Mouse (Mus musculus) urinary bladder, postnatal 36 days (tissue): Measurements from ENCODE around the gene Ryk.

Experiments used
- DNase-seq, 2 experiments: peaks; one replicate each; pipeline ENCODE4 v3.0.0; 2022; ENCODE audit warnings: low spot score in 2 of 2, mixed read lengths in 1 of 2

The Ryk gene

DNA sequence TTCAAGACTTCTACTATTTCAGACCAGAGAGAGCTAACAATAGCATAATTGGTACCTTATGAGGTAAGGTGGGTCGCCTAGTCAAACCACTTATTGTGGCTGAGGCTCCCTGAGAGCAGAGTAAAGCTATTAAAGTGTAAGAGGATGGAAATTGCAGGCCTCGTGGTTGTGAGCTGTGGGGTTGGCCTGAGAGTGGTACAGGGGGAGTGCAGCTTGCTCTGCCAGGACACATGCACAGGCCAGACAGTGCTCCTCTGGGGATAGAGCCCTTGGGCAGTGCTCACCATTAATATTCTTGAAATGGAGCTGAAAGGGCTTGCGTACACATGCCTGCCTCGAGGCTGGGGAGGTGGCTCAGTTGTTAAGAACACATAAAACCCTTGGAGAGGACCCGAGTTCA is 23.6 kb downstream of the Ryk start:
- DNase-seq = no peak

GRCm38 (mm10) chr9:102859399-102859798 is 24.7 kb downstream of the Ryk start:
- no peak for DNase-seq

GRCm38 (mm10) chr9:102859963-102860362 is 25.2 kb downstream of the Ryk start:
- DNase-seq = no peak

GRCm38 (mm10) chr9:102860802-102861469 is 26.2 kb downstream of the Ryk start:
- DNase-seq = no peak

- no peak for DNase-seq
Observed at GRCm38 (mm10) chr9:102861789-102862188, 27.1 kb downstream of the Ryk start.

DNA sequence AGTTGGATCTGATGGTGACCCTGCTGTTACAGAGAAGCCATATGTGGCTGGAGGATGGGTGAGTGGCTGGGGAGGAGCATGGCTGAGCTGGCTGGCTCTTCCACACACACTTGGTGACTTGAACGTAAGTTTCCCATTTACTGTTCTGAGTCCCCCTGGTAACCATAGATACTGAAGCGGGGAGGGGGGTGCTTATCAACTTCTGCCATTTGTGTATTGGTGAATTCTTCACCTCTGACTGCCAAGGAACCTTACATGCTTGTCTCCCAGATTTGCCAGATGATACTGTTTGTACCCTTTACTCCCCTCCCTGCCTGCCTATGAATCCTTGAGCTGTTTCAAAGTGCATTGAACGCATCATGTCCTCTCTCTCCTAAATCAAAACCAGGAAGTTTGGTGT is 27.5 kb downstream of the Ryk start:
- no peak for DNase-seq

DNA sequence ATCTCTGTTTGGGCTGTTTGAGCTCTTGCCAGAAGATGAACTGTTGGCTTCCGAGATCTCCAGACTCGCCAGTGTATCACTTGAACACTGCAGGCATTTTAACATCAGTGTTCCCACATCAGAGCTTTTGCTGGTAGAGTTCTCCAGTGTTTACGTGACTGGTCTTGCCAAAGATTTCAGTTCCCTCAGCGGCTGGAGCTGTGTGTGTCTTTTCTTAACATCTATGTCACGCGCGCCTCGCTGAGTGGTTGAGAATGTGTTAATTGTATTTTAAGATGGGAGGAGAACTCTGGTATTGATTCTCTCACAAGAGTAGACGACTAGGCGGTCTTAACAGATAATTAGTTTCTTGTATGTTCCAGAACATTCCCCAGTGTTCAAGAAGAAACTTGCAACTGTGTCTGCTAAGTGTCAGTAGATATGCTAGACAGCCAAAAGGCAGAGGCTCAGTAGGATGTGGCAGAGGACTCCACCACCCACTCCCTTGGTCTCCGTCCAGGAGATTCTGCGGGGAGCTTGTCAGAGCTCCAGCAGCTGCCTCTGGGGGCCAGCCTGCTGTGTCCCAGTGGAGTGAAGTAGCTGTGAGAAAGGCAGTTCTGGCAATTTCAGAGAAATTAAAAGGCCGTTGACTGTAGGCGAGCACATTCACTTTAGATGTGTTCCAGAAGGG is 29.3 kb downstream of the Ryk start:
- DNase-seq = peak in 1 of 2 experiments; percentile 44

- no peak for DNase-seq
Observed at GRCm38 (mm10) chr9:102864931-102865330, 30.2 kb downstream of the Ryk start.

DNA sequence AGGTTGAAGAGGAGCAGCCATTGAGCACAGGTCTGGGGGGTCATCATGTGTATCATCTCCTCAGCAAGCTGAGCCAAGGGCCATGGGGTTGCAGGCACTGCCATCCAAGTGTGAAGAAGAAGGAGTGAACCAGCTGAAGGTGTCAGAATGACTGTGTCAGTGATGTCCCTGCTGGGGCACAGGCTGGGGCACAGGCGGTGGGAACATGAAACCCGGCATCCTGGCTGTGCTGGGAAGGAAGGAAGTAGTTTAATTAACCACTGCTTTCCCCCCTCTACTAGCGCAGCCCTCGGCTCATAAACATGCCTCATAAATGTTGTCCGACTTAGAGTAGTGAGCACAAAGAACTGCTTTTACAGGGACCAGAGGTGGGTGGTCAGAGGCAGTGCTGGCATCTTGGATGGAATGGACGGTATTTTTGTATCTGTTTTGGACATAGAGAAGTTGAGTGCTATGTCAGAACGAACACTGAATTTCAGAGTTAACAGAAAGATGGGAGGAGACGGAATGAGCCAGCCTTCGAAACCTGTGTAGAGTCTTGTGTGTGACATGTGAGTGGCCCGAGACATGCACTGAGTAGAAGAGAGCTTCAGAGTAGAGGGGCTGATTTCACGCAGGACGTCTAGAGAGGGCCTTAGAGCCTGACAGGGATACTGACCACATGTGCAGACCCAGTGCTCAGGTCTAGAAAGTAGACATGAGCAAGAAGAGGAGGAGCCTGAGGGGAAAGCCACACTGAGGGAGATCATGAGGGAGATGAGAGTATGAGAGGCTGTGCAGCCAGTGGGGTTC is 31.4 kb downstream of the Ryk start:
- no peak for DNase-seq

DNA sequence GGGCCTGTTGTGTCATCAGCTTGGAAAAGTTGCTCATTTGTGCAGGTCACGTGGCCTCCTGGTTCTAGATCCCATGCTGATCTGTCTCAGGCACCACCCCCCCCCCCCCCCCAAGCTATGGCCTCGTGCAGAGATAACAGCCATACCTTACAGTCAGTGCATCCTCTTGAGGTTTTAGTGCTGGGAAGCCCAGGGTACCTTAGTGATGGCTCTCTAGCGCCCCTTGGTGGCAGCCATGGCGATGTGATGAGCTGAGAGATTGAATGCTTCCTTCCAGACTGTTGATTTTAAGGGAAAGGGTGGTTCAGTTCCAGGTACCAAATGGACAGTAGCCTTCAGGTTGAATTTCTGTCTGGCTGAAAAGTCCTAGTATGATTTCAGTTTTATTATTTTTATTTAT is 32.2 kb downstream of the Ryk start:
- DNase-seq = peak; percentile 62 to 67

- no peak for DNase-seq
Observed at GRCm38 (mm10) chr9:102867516-102867915, 32.8 kb downstream of the Ryk start.

GRCm38 (mm10) chr9:102868451-102868850 is 33.7 kb downstream of the Ryk start:
- no peak for DNase-seq

GRCm38 (mm10) chr9:102876054-102876690 is 41.5 kb downstream of the Ryk start:
- no peak for DNase-seq

DNA sequence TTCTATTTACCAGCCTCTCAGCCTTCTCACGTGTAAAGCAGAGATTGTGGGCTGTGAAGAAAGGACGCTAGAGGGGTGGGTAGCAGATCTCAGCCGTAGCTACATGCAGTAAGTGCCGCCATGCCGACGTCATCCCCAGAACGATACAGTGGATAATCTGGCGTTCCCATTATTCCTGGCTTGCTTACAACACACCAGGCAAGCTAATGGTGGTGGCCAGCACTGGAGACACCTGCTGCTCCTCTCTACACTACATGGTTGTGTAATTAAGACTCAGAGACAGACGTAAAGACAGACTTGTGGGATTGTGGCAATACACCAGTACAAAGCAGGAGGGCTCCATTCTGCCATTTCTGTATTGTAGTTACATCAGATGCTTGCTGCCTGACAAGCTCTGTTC is 43.2 kb downstream of the Ryk start:
- no peak for DNase-seq

- peak in 1 of 2 experiments; percentile 40 for DNase-seq
Observed at GRCm38 (mm10) chr9:102879545-102879944, 44.8 kb downstream of the Ryk start.

GRCm38 (mm10) chr9:102884703-102885102 is 50.0 kb downstream of the Ryk start:
- no peak for DNase-seq

DNA sequence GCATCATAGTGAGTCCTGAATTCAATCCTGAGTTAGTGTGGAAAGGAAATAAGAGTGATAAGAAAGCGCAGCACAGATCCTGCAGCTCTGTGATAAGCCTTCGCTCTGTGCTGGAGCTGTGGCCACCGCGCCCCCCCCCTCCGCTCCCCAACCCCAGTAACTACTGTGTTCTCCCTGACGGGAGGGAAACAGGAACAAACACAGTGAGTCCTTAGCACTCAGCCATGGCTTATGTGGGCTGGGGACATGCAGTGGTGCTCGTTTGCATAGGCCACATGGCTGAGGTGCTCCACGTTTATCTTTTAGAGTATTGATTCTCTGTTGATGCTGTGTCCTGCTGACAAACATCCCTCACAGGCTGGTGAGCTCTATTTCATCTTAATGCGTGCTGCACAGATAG is 55.4 kb downstream of the Ryk start:
- DNase-seq = no peak

GRCm38 (mm10) chr9:102892480-102893355 is 58.0 kb downstream of the Ryk start:
- no peak for DNase-seq

DNA sequence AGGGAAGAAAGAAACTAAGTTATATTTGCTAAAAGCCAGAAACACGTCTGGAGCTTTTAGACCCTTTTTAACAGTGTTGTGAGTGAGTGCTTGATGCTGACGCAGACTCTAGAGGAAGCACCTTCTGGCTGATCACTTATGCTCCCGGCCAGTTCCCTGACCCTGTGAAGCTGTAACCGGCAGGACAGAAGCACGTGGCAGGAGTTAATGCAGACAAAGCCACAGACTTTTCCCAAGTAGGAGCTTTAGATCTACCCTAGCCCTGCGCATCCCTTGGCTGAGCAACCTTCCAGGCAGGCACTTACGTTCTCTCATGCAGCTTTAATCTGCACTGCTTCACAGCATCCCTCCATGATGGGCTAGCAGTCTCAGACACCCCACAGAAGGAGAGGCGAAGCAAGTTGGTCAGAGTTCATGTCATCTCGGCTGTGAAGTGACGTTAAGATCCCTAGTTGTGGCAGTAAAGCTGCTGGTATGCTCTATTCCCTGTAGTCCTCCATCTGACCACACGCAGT is 58.7 kb downstream of the Ryk start:
- DNase-seq = no peak

- DNase-seq = no peak
Observed at GRCm38 (mm10) chr9:102899916-102900315, 65.2 kb downstream of the Ryk start.

- no peak for DNase-seq
Observed at GRCm38 (mm10) chr9:102902308-102902707, 67.6 kb downstream of the Ryk start.
